Mouse (Mus musculus) brain, embryonic 14.5 days (tissue): ENCODE results near the gene Yars.

Source experiments
- CTCF ChIP-seq: fragments of 200-500 bp; IDR thresholded peaks from 2 replicates; pipeline ENCODE4 v1.5.1; 2012; ENCODE audit warnings: inconsistent platforms, mild to moderate bottlenecking, moderate library complexity, borderline replicate concordance; ENCODE audit not compliant: insufficient read depth, insufficient read length; ENCODE audit errors: extremely low read depth
- POLR2A ChIP-seq: fragments of 200-500 bp; IDR thresholded peaks from 2 replicates; pipeline ENCODE4 v1.6.1; 2012; ENCODE audit warnings: mild to moderate bottlenecking, inconsistent platforms, borderline replicate concordance; ENCODE audit not compliant: poor library complexity, insufficient read depth, insufficient read length, severe bottlenecking; ENCODE audit errors: extremely low read depth

DNA sequence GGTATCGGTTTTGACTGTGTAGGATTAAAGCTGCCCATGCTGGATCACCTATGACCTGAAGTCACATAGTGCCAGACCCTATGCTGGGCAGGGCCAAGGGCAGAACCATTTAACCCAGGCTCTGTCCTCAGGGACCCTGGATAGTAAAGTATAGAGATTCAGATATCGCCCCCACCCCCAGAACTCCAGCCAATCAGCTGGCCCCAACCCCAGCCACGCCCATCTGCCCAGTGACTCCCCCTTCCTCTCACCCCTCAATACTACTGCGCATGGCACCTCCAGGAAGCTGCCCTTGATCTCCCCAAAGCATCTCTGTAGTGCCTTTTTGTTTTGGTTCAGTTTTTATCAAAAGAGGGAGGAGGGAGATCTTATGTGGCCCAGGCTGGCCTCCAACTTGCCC is 53.2 kb downstream of the Yars start:
- no peak for TF ChIP-seq CTCF
- no peak for TF ChIP-seq POLR2A
